Mouse (Mus musculus) erythroblast, embryonic 14.5 days (primary cell): ENCODE measurements around the gene AI854703.

Source experiments
- GATA1 ChIP-seq: IDR thresholded peaks from 2 replicates; pipeline ENCODE4 v1.6.1; 2012; ENCODE audit warnings: low read length, inconsistent platforms, mixed read lengths
- TAL1 ChIP-seq: IDR thresholded peaks from 3 replicates; pipeline ENCODE4 v1.6.1; 2012; ENCODE audit warnings: low read length, inconsistent platforms, mixed read lengths

DNA sequence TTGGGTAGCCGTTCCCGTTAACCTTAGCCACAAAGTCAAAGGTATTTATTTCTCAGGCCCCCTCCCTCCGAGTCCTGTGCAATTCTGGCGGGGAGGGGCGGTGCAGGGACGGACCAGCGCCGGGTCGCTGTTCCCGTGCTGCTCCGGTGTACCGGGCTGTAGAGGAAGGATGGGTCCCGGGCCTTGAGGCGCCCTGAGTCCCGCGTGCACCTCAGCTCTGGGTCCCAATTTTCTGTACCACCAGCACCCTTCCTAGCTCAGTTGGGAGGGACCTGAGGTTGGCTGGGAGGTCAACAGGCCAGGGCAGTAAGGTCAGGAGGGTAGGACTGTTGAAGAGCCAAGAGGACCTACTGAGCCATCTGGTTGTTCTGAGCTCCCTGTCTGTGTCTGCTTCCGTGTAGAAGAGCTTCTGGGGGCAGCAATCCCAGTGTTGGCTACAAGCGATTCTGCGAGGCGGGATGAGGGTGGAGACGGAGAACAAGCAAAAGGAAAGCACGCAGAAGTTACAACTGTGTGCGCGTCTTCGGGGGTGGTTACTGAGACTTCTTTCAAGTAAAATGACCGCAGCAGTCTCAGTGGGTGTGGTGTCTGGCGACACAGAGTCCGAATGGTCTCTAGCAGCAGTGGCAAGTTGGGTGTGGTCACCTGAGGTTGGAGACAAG is 24.4 kb upstream of the AI854703 start:
- TF ChIP-seq TAL1 (no peak), GATA1 (no peak)
